Mouse (Mus musculus): ENCODE measurements around the gene 2810004N23Rik. TPM values are rescaled to one million over a fixed set of nuclear protein-coding genes. Genes with fewer than 3 reads are reported as not detected.

2810004N23Rik gene
- total and polyA plus RNA-seq, 3 experiments = 49.3 to 74.1 (median 52.6) TPM

GRCm38 (mm10) chr8:124833430-124834205 is 29.3 kb downstream of the 2810004N23Rik start:
- no peak for DNase-seq (ENCODE audit: low spot score)
- Histone ChIP-seq H3K9me3 (replicated peaks) (no peaks in the 10 kb centered on the region), H3K4me1 (ENCODE audit: insufficient read depth, low read depth, low read length) (peaks cover 3% of the 10 kb centered on the region; the same call in 1 of the 2 replicates), H3K27me3 (ENCODE audit: insufficient read depth, low read length) (peaks cover 23% of the 10 kb centered on the region), H3K4me3 (ENCODE audit: low read depth, low read length) (no peak overlapping the region), H3K36me3 (replicated peaks) (peaks cover 22% of the 10 kb centered on the region)
- no peak for TF ChIP-seq GATA2 (IDR thresholded peaks at IDR 0.05; ENCODE audit: borderline replicate concordance, low read depth, low read length)
- TF ChIP-seq TAL1 (conservative IDR thresholded peaks at IDR 0.05; ENCODE audit: low read depth, low read length) = no peak
- TF ChIP-seq POLR2AphosphoS5 (IDR thresholded peaks at IDR 0.05; ENCODE audit: insufficient replicate concordance, low read depth, low read length) = no peak
- TF ChIP-seq GATA1 (IDR thresholded peaks at IDR 0.05; ENCODE audit: borderline replicate concordance, low read length) = no peak
- TF ChIP-seq CTCF (IDR thresholded peaks at IDR 0.05; ENCODE audit: low read depth, low read length) = no peak
- no peak for ATAC-seq (ENCODE audit: extremely low read depth, insufficient number of reproducible peaks, low FRiP score, poor library complexity, severe bottlenecking)

DNA sequence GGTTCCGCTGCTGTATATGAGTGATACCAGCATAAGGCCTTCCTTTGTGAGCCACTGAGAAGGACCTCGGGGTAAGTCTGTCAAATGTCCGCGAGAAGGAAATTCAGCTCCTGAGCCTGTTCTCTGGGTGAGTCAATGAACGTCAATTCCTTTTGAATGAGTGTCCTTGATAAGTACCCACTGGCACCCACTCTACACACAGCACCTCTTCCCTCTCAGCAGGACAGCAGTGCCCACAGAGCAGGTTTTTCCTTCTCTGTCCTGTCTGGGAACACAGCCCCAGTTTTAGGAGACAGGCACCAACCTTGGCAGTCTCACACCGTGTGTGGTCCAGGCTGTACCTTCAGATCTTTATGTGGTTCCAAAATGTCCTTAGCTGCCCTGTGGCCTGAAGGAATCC is 31.0 kb downstream of the 2810004N23Rik start:
- H3K4me1 ChIP-seq (ENCODE audit: insufficient read depth, low read depth, low read length) = peaks cover 8% of the 10 kb centered on the region; the same call in 1 of the 2 replicates
- peaks cover 32% of the 10 kb centered on the region for H3K27me3 ChIP-seq (ENCODE audit: insufficient read depth, low read length)
- ATAC-seq (ENCODE audit: extremely low read depth, insufficient number of reproducible peaks, low FRiP score, poor library complexity, severe bottlenecking) = no peak

DNA sequence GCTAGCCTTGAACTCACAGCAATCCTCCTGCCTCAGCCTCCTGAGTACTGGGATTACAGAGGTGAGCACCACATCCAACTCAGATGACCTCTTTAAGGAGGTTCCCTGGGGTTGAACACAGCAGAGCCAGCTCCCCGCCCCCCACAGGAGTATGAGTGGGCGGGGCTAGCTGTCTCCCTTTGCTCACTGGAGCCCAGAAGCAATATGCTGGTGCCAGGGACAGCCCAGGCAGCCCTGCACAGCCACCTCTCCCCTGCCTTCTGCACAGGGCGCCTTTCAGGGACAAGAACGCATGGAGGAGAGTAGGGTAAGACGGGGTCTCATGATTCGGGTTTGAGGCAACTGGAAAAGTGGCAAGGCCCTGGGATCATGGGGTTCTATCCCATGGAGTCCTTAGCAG is 31.4 kb downstream of the 2810004N23Rik start:
- Histone ChIP-seq H3K4me1 (ENCODE audit: insufficient read depth, low read depth, low read length) (peaks cover 12% of the 10 kb centered on the region), H3K9me3 (replicated peaks) (no peaks in the 10 kb centered on the region), H3K36me3 (replicated peaks) (peaks cover 3% of the 10 kb centered on the region), H3K4me3 (ENCODE audit: low read depth, low read length) (no peak overlapping the region), H3K27me3 (ENCODE audit: insufficient read depth, low read length) (peaks cover 35% of the 10 kb centered on the region)
- TF ChIP-seq TAL1 (conservative IDR thresholded peaks at IDR 0.05; ENCODE audit: low read depth, low read length) (no peak), GATA1 (IDR thresholded peaks at IDR 0.05; ENCODE audit: borderline replicate concordance, low read length) (no peak), CTCF (IDR thresholded peaks at IDR 0.05; ENCODE audit: low read depth, low read length) (no peak), POLR2AphosphoS5 (IDR thresholded peaks at IDR 0.05; ENCODE audit: insufficient replicate concordance, low read depth, low read length) (no peak), GATA2 (IDR thresholded peaks at IDR 0.05; ENCODE audit: borderline replicate concordance, low read depth, low read length) (no peak)
- no peak for ATAC-seq (ENCODE audit: extremely low read depth, insufficient number of reproducible peaks, low FRiP score, poor library complexity, severe bottlenecking)
- DNase-seq (ENCODE audit: low spot score) = no peak

More for the DNA sequence above, 31.0 kb downstream of the 2810004N23Rik start:
- Histone ChIP-seq H3K36me3 (replicated peaks) (peaks cover 7% of the 10 kb centered on the region), H3K9me3 (replicated peaks) (no peaks in the 10 kb centered on the region), H3K4me3 (ENCODE audit: low read depth, low read length) (no peak overlapping the region)
- DNase-seq (ENCODE audit: low spot score) = no peak
- TF ChIP-seq CTCF (IDR thresholded peaks at IDR 0.05; ENCODE audit: low read depth, low read length) (no peak), POLR2AphosphoS5 (IDR thresholded peaks at IDR 0.05; ENCODE audit: insufficient replicate concordance, low read depth, low read length) (no peak), TAL1 (conservative IDR thresholded peaks at IDR 0.05; ENCODE audit: low read depth, low read length) (no peak), GATA1 (IDR thresholded peaks at IDR 0.05; ENCODE audit: borderline replicate concordance, low read length) (no peak), GATA2 (IDR thresholded peaks at IDR 0.05; ENCODE audit: borderline replicate concordance, low read depth, low read length) (no peak)

DNA sequence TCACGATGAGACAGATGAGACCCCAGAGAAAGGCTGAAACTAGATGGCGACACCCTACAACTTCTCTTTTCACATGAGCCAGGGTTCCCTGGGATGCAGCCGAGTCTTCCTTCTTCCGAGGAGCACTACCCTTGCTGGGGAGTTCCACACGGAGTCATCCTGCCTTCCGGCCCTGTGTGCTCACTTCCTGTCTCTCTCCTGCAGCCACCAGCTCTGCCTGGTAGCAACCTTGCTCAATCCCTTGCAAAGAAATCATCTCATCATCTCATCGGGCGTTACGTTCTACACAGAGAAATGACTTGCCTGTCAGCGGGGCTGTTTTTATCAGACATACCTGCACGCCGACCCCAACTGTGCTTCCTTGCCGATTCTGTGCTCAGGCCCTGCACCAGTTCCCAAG is 32.9 kb downstream of the 2810004N23Rik start:
- ATAC-seq (ENCODE audit: extremely low read depth, insufficient number of reproducible peaks, low FRiP score, poor library complexity, severe bottlenecking) = no peak
- TF ChIP-seq CTCF (IDR thresholded peaks at IDR 0.05; ENCODE audit: low read depth, low read length) (no peak), POLR2AphosphoS5 (IDR thresholded peaks at IDR 0.05; ENCODE audit: insufficient replicate concordance, low read depth, low read length) (no peak), GATA2 (IDR thresholded peaks at IDR 0.05; ENCODE audit: borderline replicate concordance, low read depth, low read length) (no peak), GATA1 (IDR thresholded peaks at IDR 0.05; ENCODE audit: borderline replicate concordance, low read length) (no peak), TAL1 (conservative IDR thresholded peaks at IDR 0.05; ENCODE audit: low read depth, low read length) (no peak)
- H3K4me3 ChIP-seq (ENCODE audit: low read depth, low read length) = no peak overlapping the region
- no peaks in the 10 kb centered on the region for H3K36me3 ChIP-seq (replicated peaks)
- DNase-seq (ENCODE audit: low spot score) = no peak
- peaks cover 39% of the 10 kb centered on the region for H3K27me3 ChIP-seq (ENCODE audit: insufficient read depth, low read length)
- no peaks in the 10 kb centered on the region for H3K9me3 ChIP-seq (replicated peaks)
- peaks cover 13% of the 10 kb centered on the region for H3K4me1 ChIP-seq (ENCODE audit: insufficient read depth, low read depth, low read length)

- no peak overlapping the region for H3K4me3 ChIP-seq (ENCODE audit: low read depth, low read length)
- H3K36me3 ChIP-seq (replicated peaks) = no peaks in the 10 kb centered on the region
- DNase-seq (ENCODE audit: low spot score) (no peak), ATAC-seq (ENCODE audit: extremely low read depth, insufficient number of reproducible peaks, low FRiP score, poor library complexity, severe bottlenecking) (no peak)
- peaks cover 13% of the 10 kb centered on the region for H3K4me1 ChIP-seq (ENCODE audit: insufficient read depth, low read depth, low read length)
- H3K27me3 ChIP-seq (ENCODE audit: insufficient read depth, low read length) = peaks cover 39% of the 10 kb centered on the region
- no peak for TF ChIP-seq GATA2 (IDR thresholded peaks at IDR 0.05; ENCODE audit: borderline replicate concordance, low read depth, low read length)
- TF ChIP-seq TAL1 (conservative IDR thresholded peaks at IDR 0.05; ENCODE audit: low read depth, low read length) = no peak
- TF ChIP-seq CTCF (IDR thresholded peaks at IDR 0.05; ENCODE audit: low read depth, low read length) = no peak
- no peak for TF ChIP-seq POLR2AphosphoS5 (IDR thresholded peaks at IDR 0.05; ENCODE audit: insufficient replicate concordance, low read depth, low read length)
- TF ChIP-seq GATA1 (IDR thresholded peaks at IDR 0.05; ENCODE audit: borderline replicate concordance, low read length) = no peak
- no peaks in the 10 kb centered on the region for H3K9me3 ChIP-seq (replicated peaks)
Observed at GRCm38 (mm10) chr8:124828561-124829240, 34.2 kb downstream of the 2810004N23Rik start.

DNA sequence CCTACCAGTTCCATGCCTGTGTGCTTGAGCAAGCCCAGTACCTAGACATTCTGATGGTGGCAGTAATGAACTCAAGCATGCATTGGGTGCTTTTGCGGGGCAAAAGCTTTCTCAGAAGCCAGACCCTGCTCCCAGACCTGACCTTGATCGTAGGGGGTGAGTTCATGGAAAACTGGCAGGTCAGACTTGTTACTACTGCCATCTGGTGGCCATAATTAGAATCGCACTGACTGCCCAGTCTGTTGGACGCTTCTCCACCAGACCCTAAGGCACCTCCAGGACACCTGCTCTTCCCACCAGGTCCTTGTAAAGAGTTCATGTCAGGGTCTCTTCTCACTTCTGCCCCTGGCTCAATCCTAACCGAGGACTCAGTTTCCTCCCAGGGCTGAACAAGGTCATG is 35.5 kb downstream of the 2810004N23Rik start:
- H3K36me3 ChIP-seq (replicated peaks) = no peaks in the 10 kb centered on the region
- H3K27me3 ChIP-seq (ENCODE audit: insufficient read depth, low read length) = peaks cover 45% of the 10 kb centered on the region
- DNase-seq (ENCODE audit: low spot score) (peak; percentile 55), ATAC-seq (ENCODE audit: extremely low read depth, insufficient number of reproducible peaks, low FRiP score, poor library complexity, severe bottlenecking) (0 out of 2 replicates have a peak, but pooled peaks have one; percentile 18)
- H3K9me3 ChIP-seq (replicated peaks) = no peaks in the 10 kb centered on the region
- peaks cover 13% of the 10 kb centered on the region for H3K4me1 ChIP-seq (ENCODE audit: insufficient read depth, low read depth, low read length)
- no peak overlapping the region for H3K4me3 ChIP-seq (ENCODE audit: low read depth, low read length)
- TF ChIP-seq CTCF (IDR thresholded peaks at IDR 0.05; ENCODE audit: low read depth, low read length) (peak; percentile 90), TAL1 (conservative IDR thresholded peaks at IDR 0.05; ENCODE audit: low read depth, low read length) (no peak)

All from G1E (cell line).